Mouse (Mus musculus): ENCODE measurements at regions not wholly inside any gene's neighbourhood (a gene's known extent, or its start where the extent isn't known, plus 50 kb on each side); places are given as distances from the start of the nearest gene placed in this dataset.

GRCm38 (mm10) chr4:89451741-89452140 lies 140.9 kb upstream of the Cdkn2b start:
- TF ChIP-seq CTCF (IDR thresholded peaks at IDR 0.05; ENCODE audit: insufficient read depth, low read depth, low read length) (no peak), POLR2A (IDR thresholded peaks at IDR 0.05; ENCODE audit: insufficient read depth, low read depth, low read length) (no peak)

Data from olfactory bulb, adult 2 months (tissue).